Mouse (Mus musculus) forebrain, embryonic 10.5 days (tissue): ENCODE measurements around the gene Erich6b. TPM values are rescaled to one million over a fixed set of nuclear protein-coding genes. Genes with fewer than 3 reads are reported as not detected.

ENCODE experiments used
- DNase-seq: peaks from one replicate; pipeline ENCODE4 v3.0.0-alpha.2; 2017; ENCODE audit warnings: low spot score; ENCODE audit errors: extremely low spot score
- H3K27ac ChIP-seq: fragments of 300-500 bp; sonication (generic); 2 replicates; pipeline ENCODE4 v1.5.1; 2016; ENCODE audit warnings: mild to moderate bottlenecking
- H3K27me3 ChIP-seq: fragments of 300-500 bp; sonication (generic); 2 replicates; pipeline ENCODE4 v1.6.1; 2016; ENCODE audit warnings: mild to moderate bottlenecking; ENCODE audit not compliant: poor library complexity, severe bottlenecking
- H3K36me3 ChIP-seq: fragments of 300-500 bp; sonication (generic); replicated peaks from 2 replicates; pipeline ENCODE4 v1.6.1; 2016; ENCODE audit warnings: mild to moderate bottlenecking, moderate library complexity
- H3K4me1 ChIP-seq: fragments of 300-500 bp; sonication (generic); 2 replicates; pipeline ENCODE4 v1.6.1; 2016
- H3K4me3 ChIP-seq: fragments of 300-500 bp; sonication (generic); 2 replicates; pipeline ENCODE4 v1.5.1; 2016; ENCODE audit warnings: mild to moderate bottlenecking, moderate library complexity
- H3K9me3 ChIP-seq: fragments of 300-500 bp; sonication (generic); 2 replicates; pipeline ENCODE4 v1.6.1; 2016; ENCODE audit warnings: mild to moderate bottlenecking, moderate library complexity
- WGBS: fragments of 180-500 bp; shearing (Covaris S2); methylation state at CpG from one replicate; pipeline ENCODE4 v1.1.7; 2016; 5-methylcytosine and 5-hydroxymethylcytosine counted together
- polyA plus RNA-seq: library from polyadenylated mRNA; unstranded; fragments of >200 nt; fragmentation: Nextera tagmentation; extraction: Ambion mirVana; gene quantifications from 2 replicates; pipeline ENCODE4 v1.2.1, GENCODE M21; 2016

Erich6b gene
- polyA plus RNA-seq, 1 experiment from 2014 or later: not detected

DNA sequence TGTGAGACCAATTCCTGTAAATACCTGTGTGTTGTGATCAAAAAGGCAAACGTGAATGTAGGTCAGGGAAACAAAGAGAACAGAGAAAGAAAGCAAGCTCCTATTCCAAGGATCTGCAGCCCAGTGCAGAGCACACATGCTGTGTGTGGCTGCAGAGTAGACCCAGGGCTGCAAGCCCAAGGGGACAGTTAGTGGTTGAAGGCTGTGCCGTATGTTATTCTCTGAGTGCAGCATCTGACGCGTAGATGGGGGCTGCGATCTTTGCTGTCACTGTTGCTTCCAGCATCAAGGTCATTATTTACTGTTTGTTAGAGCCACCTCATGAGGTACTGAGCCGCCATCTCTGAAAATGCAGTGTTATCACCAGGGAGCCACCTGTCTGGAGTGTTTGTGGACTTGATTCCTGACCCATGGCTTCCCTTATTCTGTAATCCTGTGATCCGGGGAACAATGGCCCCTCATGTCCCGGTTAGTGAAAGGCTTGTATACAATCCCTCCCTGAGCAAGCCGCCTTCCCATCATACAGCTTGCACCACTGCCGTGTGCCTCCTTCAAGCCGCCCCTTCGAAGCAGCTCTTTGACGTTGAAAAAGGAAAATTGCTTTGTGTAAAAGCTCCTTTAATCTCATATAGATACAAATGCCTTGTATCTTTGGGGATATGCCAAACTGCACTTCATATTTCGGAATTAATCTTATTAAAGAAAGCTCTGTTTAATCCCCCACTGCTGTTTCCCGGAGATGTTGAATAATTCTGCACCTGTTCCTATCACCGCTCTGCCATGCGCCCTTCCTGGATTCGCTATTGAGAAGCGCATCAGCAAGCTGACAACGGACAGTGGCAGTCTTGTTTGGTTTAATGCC, 5.1 kb downstream of the Erich6b start:
- no peaks in the 10 kb centered on the region for H3K36me3 ChIP-seq
- no peak for DNase-seq
- no peaks in the 10 kb centered on the region; the same call in 1 of the 2 replicates for H3K9me3 ChIP-seq
- 46% methylated on average over 20 of the region's 20 CpGs for WGBS
- peak overlapping the region; percentile 56 for H3K27ac ChIP-seq
- peaks cover 14% of the 10 kb centered on the region for H3K4me1 ChIP-seq
- H3K4me3 ChIP-seq: no peak overlapping the region
- H3K27me3 ChIP-seq: no peaks in the 10 kb centered on the region

DNA sequence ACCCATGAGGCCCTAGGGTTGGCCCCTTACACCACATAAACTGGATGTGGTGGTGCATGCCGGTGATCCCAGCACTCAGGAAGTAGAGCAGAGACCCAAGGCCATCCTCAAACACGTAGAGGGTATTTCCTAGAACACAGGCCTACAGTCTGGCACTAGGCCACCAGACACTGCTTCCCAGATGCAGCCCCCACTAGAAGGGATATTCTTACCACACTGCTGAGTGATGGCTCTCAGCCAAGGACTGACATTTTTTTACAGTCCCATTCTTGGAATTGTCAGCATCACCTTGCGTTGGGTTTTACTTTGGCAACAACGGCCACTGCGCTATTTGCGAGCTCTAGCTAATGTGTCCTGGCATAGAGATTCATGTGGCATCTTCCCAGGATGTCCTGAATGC, 18.9 kb downstream of the Erich6b start:
- H3K27ac ChIP-seq: no peak overlapping the region
- 92% methylated on average over 6 of the region's 6 CpGs for WGBS
- no peaks in the 10 kb centered on the region for H3K36me3 ChIP-seq
- no peaks in the 10 kb centered on the region for H3K27me3 ChIP-seq
- H3K4me3 ChIP-seq: no peak overlapping the region
- H3K4me1 ChIP-seq: no peaks in the 10 kb centered on the region
- no peaks in the 10 kb centered on the region for H3K9me3 ChIP-seq
- DNase-seq: no peak

DNA sequence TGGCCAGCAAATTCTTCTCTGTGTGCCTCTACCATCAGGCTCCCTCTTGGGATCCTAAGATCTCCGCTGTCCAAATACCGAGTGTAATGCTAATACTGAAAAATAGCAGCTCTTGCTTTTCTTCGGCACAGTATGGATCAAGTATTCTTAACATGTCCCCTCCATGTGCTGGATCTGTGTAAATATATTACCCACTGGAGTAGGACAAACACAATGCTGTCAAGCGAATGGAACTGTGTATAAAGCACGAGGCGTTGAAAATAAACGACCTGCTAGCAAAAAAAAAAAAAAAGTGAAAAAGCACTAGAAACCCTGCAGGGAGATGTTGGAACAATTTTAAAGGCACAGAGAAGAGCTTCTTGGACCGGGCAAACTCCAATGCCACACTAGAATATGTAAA, 19.5 kb downstream of the Erich6b start:
- no peaks in the 10 kb centered on the region for H3K4me1 ChIP-seq
- WGBS: 84% methylated on average over 8 of the region's 8 CpGs

DNA sequence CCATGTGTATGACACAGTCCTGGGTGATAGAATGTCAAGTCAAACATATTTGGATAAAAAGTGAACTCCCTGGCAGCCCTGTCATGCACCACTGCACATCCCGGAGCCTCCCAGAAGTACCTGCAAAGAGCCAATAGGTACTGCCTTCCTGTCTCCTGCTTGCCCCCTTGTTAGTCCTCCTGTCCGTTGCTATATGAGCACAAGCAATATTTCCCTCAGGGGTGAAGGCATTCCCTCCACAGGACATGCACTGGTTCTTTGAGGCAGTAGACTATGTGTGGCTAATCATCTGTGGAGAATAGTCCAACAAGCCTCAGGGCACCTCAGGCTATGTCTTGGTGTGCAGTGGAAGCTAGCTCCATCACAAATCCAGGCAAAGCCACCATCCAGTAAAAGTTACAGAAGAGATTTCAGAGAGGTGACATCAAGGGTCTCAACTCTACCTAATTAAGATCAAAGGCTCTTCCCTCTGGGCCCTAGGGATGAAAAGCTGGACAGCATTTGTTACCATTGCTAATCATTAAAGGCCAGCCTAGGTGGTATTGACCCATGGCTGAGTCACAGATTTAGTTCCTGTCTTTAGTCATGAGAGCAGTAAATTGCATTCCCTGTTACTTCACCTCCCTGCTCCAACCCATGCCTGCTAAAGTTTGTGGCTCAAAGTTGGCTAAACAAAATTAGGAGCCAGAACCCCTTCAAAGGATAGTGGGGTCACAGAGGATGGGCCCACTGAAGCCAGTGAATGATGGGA, 23.5 kb downstream of the Erich6b start:
- H3K27me3 ChIP-seq: no peaks in the 10 kb centered on the region
- no peak overlapping the region for H3K27ac ChIP-seq
- DNase-seq: no peak
- no peaks in the 10 kb centered on the region for H3K36me3 ChIP-seq
- 82% methylated on average over 2 of the region's 2 CpGs for whole genome bisulfite sequencing
- no peaks in the 10 kb centered on the region for H3K4me1 ChIP-seq
- peaks cover 2% of the 10 kb centered on the region; the same call in 1 of the 2 replicates for H3K9me3 ChIP-seq
- no peak overlapping the region for H3K4me3 ChIP-seq

More for the DNA sequence above, 19.5 kb downstream of the Erich6b start:
- Histone ChIP-seq H3K27me3 (no peaks in the 10 kb centered on the region), H3K36me3 (no peaks in the 10 kb centered on the region), H3K9me3 (no peaks in the 10 kb centered on the region), H3K27ac (no peak overlapping the region), H3K4me3 (no peak overlapping the region)
- no peak for DNase-seq

DNA sequence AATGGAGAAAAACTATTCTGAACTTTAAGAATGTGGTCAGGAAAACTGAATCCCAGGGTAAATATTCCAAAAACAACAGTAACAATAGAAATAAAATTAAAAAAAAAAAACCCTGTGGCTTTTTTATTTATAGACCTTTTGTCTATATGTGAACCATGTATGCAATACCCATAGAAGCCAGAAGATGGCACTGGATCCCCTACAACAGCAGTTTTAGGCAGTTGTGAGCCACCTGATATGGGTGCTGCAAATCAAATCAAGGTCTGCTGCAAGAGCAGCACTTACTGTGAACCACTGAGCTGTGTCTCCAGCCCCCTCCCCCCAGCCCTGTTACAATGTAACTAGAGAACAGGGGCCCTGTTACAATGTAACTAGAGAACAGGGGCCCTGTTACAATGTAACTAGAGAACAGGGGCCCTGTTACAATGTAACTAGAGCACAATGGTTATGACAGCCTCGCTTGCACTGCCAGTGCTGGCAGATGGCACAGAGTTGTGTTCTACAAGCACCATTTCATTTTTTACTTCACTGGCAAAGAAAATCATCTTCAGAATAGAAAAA, 27.1 kb downstream of the Erich6b start:
- Histone ChIP-seq H3K9me3 (peaks cover 2% of the 10 kb centered on the region; the same call in 1 of the 2 replicates), H3K27me3 (no peaks in the 10 kb centered on the region), H3K4me1 (no peaks in the 10 kb centered on the region), H3K27ac (no peak overlapping the region), H3K4me3 (no peak overlapping the region), H3K36me3 (no peaks in the 10 kb centered on the region)
- DNase-seq: no peak
- 85% methylated on average over 1 of the region's 1 CpGs for WGBS

DNA sequence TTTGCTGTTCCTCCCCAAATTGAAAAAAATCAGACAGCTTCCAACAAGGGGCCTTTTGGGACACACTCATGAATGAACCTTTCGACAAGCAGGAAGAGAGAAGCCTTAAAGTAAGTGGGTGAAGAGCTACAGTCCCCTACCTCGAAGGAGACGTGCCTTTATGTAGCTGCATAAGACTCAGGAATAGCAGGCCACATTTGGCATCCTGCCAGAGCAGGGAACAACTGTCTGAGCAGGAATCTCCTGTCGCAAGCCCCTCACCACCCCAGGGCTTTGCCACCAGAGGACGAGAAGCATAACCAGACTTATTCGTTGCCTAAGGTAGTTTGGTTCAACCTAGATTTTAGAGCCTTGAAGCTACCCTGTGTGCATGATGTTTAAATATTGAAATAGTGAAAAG, 34.3 kb downstream of the Erich6b start:
- peaks cover 6% of the 10 kb centered on the region; the same call in 1 of the 2 replicates for H3K4me1 ChIP-seq
- H3K27ac ChIP-seq: no peak overlapping the region
- no peaks in the 10 kb centered on the region for H3K9me3 ChIP-seq

DNA sequence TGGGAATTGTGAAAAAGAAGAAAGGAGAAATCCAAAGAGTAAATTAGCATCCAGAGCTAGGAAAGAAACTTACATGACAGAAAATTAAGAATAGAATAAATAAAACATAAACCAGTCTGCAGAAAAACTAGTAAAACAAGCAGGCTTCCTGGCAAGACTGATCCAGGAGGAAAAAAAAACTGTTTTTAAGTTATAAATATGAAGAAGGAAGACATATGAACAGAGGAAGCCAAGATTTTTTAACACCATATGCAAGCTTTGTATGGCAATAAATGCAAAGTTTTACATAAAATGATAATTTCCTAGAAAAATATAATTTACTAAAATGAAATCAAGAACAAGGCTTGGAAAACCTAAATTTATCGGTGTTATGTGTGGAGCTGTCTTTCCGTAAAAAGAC, 48.4 kb downstream of the Erich6b start:
- no peak for DNase-seq
- H3K27ac ChIP-seq: no peak overlapping the region

More for the DNA sequence above, 34.3 kb downstream of the Erich6b start:
- Histone ChIP-seq H3K27me3 (no peaks in the 10 kb centered on the region), H3K36me3 (no peaks in the 10 kb centered on the region), H3K4me3 (no peak overlapping the region)
- DNase-seq: no peak
- WGBS: 80% methylated on average over 6 of the region's 6 CpGs

DNA sequence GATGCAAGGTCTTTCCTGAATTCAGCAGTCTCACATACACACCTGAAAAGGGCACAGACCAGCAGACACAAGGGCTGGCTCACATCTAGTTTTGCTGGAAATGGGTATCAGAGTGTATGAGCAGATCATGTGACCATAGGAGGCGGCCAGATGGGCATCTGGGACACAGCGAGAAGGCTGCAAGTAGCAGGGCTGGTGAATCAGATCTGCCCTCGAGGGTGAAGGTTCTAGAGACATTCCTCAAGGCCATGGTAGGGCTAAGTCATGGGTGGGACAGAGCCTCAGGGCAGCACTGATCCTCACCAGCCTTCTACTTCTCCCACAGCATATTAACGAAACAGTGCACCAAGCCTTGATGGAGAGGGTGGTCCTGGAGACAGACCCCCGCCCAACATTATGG, 54.0 kb downstream of the Erich6b start:
- no peak for DNase-seq
- H3K36me3 ChIP-seq: peaks cover 2% of the 10 kb centered on the region
- H3K9me3 ChIP-seq: no peaks in the 10 kb centered on the region
- H3K4me1 ChIP-seq: no peaks in the 10 kb centered on the region
- H3K27ac ChIP-seq: no peak overlapping the region
- no peaks in the 10 kb centered on the region for H3K27me3 ChIP-seq
- no peak overlapping the region for H3K4me3 ChIP-seq
- WGBS: 90% methylated on average over 5 of the region's 5 CpGs

More for the DNA sequence above, 48.4 kb downstream of the Erich6b start:
- H3K36me3 ChIP-seq: no peaks in the 10 kb centered on the region
- 94% methylated on average over 2 of the region's 2 CpGs for WGBS
- no peaks in the 10 kb centered on the region for H3K27me3 ChIP-seq
- H3K9me3 ChIP-seq: no peaks in the 10 kb centered on the region
- no peaks in the 10 kb centered on the region for H3K4me1 ChIP-seq
- no peak overlapping the region for H3K4me3 ChIP-seq

DNA sequence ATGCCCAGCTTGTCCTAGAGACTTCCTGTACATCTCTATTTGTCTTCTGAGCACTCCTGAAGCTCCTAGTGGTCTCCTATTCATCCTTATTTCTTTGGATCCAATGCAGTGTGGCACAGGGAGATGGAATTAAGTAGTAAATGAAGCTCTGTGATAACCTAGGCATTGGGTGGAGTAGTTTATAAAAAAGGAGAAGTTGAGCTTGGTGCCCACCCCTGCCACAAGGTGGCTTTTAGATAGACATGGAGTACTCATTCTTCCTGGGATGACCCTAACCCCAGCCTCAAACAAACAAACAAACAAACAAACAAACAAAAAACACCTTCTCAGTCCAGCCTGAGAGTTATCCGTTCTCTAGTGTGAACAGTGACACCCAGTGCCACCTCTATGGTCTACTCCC, 55.9 kb downstream of the Erich6b start:
- peaks cover 15% of the 10 kb centered on the region for H3K36me3 ChIP-seq
- WGBS: 94% methylated on average over 1 of the region's 1 CpGs
- H3K4me1 ChIP-seq: no peaks in the 10 kb centered on the region
- H3K9me3 ChIP-seq: no peaks in the 10 kb centered on the region
- no peak overlapping the region for H3K4me3 ChIP-seq
- no peak overlapping the region for H3K27ac ChIP-seq
- H3K27me3 ChIP-seq: no peaks in the 10 kb centered on the region
- no peak for DNase-seq

DNA sequence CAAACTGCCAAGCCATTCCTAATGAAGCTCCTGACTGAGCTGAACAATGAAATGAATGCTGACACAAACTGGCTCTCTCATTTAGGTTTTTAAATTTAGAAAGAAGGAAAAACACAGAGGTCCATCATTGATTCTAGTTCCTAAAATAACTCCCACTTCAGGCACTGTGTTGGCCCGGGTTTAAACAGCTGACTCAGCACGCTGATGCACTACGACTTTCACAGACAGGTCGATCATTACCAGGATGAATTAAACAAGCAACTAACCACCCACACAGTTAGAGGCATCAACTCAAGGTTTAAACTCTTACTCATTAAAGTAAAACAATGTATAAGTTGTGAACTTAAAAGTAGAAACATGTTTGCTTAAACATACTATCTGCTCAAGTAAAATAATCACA, 64.6 kb downstream of the Erich6b start:
- Histone ChIP-seq H3K27ac (no peak overlapping the region), H3K36me3 (peaks cover 83% of the 10 kb centered on the region), H3K4me3 (no peak overlapping the region), H3K4me1 (peaks cover 8% of the 10 kb centered on the region), H3K27me3 (no peaks in the 10 kb centered on the region), H3K9me3 (no peaks in the 10 kb centered on the region)
- WGBS: 92% methylated on average over 4 of the region's 4 CpGs
- DNase-seq: no peak

DNA sequence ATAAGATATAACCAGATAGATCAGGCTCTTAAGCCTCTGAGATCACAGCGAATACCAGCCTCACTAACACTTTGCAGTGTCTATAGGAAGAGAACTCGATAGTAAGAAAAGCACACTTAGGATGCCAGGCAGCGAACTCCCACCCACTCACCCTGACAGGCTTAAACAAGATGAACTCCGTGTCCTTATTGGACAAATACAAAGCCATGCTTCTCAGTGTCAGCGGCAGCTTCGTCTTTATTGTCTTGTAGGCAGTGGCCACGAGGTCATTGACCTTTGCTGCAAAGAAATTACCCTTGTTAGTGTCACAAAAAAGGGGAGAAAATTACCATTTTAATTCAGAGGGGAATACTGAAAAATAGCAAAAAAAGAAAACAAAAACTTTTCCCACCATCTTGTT, 65.7 kb downstream of the Erich6b start:
- H3K27me3 ChIP-seq: no peaks in the 10 kb centered on the region
- no peaks in the 10 kb centered on the region for H3K9me3 ChIP-seq
- H3K4me1 ChIP-seq: peaks cover 8% of the 10 kb centered on the region
- no peak for DNase-seq
- no peak overlapping the region for H3K27ac ChIP-seq
- H3K4me3 ChIP-seq: no peak overlapping the region
- WGBS: 56% methylated on average over 7 of the region's 7 CpGs
- H3K36me3 ChIP-seq: peaks cover 88% of the 10 kb centered on the region

DNA sequence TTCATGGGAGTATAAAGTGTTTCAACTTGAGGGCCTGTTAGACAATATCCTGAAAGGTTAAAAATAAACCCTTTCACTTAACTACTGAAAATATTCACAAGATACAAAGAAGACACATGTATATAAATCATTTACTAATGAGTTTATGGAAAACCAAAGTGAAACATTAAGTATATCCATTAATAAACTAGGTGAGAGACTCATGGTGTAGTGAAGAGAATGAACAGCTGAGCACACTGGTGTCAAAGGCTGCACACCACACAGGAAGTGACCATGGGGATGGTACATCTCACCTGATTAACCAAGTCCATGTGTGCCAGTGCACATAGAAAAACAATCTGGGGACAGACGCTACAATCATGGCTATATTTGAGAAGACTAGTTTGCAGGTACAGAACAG, 66.9 kb downstream of the Erich6b start:
- H3K4me1 ChIP-seq: peaks cover 8% of the 10 kb centered on the region
- WGBS: 92% methylated on average over 1 of the region's 1 CpGs
- no peak overlapping the region for H3K4me3 ChIP-seq
- no peaks in the 10 kb centered on the region for H3K27me3 ChIP-seq
- DNase-seq: no peak
- peaks cover 86% of the 10 kb centered on the region for H3K36me3 ChIP-seq
- H3K9me3 ChIP-seq: no peaks in the 10 kb centered on the region
- H3K27ac ChIP-seq: no peak overlapping the region

DNA sequence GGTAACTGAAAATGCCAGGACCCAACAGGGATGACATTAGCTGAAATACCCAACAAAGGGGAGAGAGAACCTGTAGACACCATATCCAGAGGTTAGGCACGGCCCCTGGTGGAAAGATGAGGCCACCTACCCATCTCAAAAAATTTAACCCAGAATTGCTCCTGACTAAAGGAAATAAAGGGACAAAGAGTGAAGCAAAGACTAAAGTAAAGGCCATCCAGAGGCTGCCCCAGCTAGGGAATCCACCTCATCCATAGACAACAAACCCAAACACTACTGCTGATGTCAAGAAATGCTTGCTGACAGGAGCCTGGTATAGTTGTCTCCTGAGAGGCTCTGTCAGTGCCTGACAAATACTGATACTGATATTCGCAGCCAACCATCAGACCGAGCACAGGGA, 69.7 kb downstream of the Erich6b start:
- Histone ChIP-seq H3K27me3 (no peaks in the 10 kb centered on the region), H3K4me3 (no peak overlapping the region), H3K9me3 (no peaks in the 10 kb centered on the region), H3K36me3 (peaks cover 85% of the 10 kb centered on the region), H3K4me1 (peaks cover 8% of the 10 kb centered on the region), H3K27ac (no peak overlapping the region)
- DNase-seq: no peak
- WGBS: 97% methylated on average over 3 of the region's 3 CpGs
